1 mouse cellular context compared by ENCODE assay signal in the genomic region with DNA sequence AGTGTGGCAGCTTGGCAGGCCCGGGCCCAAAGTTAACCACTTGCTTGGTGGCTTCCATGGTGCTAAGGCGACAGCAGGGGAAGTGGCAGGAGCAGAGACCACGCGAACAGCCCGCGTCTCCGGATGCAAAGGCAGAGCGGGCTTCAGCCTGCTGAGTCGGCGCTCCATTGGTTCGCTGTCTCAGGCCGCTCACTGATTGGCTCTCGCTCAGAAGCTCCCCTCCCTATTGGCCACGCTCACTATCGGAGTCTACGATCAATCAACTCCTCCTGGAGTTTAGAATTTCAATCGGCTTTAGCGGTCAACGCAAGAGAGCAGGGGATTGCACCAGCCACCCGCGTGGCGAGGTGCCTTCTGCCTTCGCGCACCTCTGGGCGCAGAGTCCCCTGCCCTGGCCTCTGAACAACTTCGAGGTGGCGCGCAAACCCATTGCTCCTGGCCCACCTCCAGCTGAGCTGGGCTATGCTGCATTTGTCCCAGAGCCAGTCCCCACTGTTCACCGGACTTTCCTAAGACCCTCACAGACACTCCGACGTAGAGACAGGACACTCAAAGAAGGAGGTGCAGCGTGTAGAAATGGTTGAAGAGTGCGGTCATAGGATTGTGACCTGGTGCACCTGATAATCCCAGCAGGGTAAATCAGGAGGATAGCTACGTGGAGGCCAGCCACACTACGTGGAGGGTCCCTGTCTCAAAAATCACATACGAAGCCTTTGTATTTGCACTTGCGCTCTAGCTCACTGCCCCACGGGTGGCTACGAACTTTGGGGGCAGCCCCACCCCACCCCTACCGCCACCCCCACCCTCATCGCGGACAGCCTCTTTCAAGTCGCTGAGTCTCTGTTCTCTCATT.
A peak's percentile ranks its signal among the peaks of the same experiment; 100 is the strongest.
TF ChIP-seq lines count a peak whose summit lies in the region.

No protein-coding gene starts in this region.

TF ChIP-seq in CH12.LX, 34 proteins besides CTCF, POLR2A, EP300 and RAD21 (continued from another document):
- no peak for TF ChIP-seq ZKSCAN1 (IDR thresholded peaks at IDR 0.05; ENCODE audit: borderline replicate concordance, low read depth, low read length)
- TF ChIP-seq ZNF384 (IDR thresholded peaks at IDR 0.05; ENCODE audit: low read depth, low read length), result no peak
- no peak for TF ChIP-seq ZC3H11A (IDR thresholded peaks at IDR 0.05; ENCODE audit: low read depth, low read length)
- TF ChIP-seq TCF12 (IDR thresholded peaks at IDR 0.05; ENCODE audit: low read depth, low read length), result peak; percentile 83; the same call in 1 of the 2 replicates
- no peak for TF ChIP-seq SMC3 (IDR thresholded peaks at IDR 0.05; ENCODE audit: low read depth, low read length)
- TF ChIP-seq MAFK (IDR thresholded peaks at IDR 0.05; ENCODE audit: insufficient replicate concordance, low read length), result peak; percentile 31; the same call in 1 of the 2 replicates
- TF ChIP-seq MAZ (IDR thresholded peaks at IDR 0.05; ENCODE audit: low read depth, low read length), result no peak
- TF ChIP-seq NELFE (IDR thresholded peaks at IDR 0.05; ENCODE audit: low read depth, low read length), result peak; percentile 94
- TF ChIP-seq JUN (IDR thresholded peaks at IDR 0.05; ENCODE audit: insufficient read depth, low read depth, low read length), result no peak
- peak; percentile 48 for TF ChIP-seq NRF1 (IDR thresholded peaks at IDR 0.05; ENCODE audit: low read depth, low read length)
- no peak for TF ChIP-seq USF2 (conservative IDR thresholded peaks at IDR 0.05; ENCODE audit: low read depth, low read length)
- TF ChIP-seq JUND (conservative IDR thresholded peaks at IDR 0.05; ENCODE audit: low read depth, low read length), result no peak
